Mouse (Mus musculus) midbrain, embryonic 14.5 days (tissue): ENCODE data around the gene Myo15b. TPM values are rescaled to one million over a fixed set of nuclear protein-coding genes. Genes with fewer than 3 reads are reported as not detected.

ENCODE experiments used
- ATAC-seq: fragments of 200-750 bp; cut with Nextera tagmentation; 2 replicates; pipeline ENCODE4 v1.8.0; 2017; ENCODE audit warnings: moderate number of reproducible peaks, moderate library complexity; ENCODE audit not compliant: low FRiP score, low TSS enrichment
- DNase-seq: peaks from one replicate; pipeline ENCODE4 v3.0.0-alpha.2; 2015
- H3K27ac ChIP-seq: fragments of 300-500 bp; sonication (generic); replicated peaks from 2 replicates; pipeline ENCODE4 v1.5.1; 2014; ENCODE audit warnings: mild to moderate bottlenecking, low read depth, low read length, moderate library complexity
- H3K27me3 ChIP-seq: fragments of 300-500 bp; sonication (generic); 2 replicates; pipeline ENCODE4 v1.6.1; 2014; ENCODE audit warnings: low read length, control low read depth, mixed read lengths; ENCODE audit not compliant: control insufficient read depth, insufficient read depth
- H3K36me3 ChIP-seq: fragments of 300-500 bp; sonication (generic); 2 replicates; pipeline ENCODE4 v1.6.1; 2014; ENCODE audit warnings: low read length, control low read depth; ENCODE audit not compliant: control insufficient read depth, insufficient read depth
- H3K4me1 ChIP-seq: fragments of 300-500 bp; sonication (generic); 2 replicates; pipeline ENCODE4 v1.6.1; 2014; ENCODE audit warnings: mild to moderate bottlenecking, antibody characterized with exemption, low read length, control low read depth; ENCODE audit not compliant: control insufficient read depth, insufficient read depth
- H3K4me2 ChIP-seq: fragments of 300-500 bp; sonication (generic); 2 replicates; pipeline ENCODE4 v1.6.1; 2014; ENCODE audit warnings: mild to moderate bottlenecking, low read length, moderate library complexity
- H3K4me3 ChIP-seq: fragments of 300-500 bp; sonication (generic); replicated peaks from 2 replicates; pipeline ENCODE4 v1.5.1; 2014; ENCODE audit warnings: low read depth, low read length
- H3K9ac ChIP-seq: fragments of 300-500 bp; sonication (generic); replicated peaks from 2 replicates; pipeline ENCODE4 v1.6.1; 2014; ENCODE audit warnings: mild to moderate bottlenecking, low read length, moderate library complexity
- H3K9me3 ChIP-seq: fragments of 300-500 bp; sonication (generic); 2 replicates; pipeline ENCODE4 v1.6.1; 2016; ENCODE audit warnings: low read length, control low read depth, mixed read lengths; ENCODE audit not compliant: control insufficient read depth
- WGBS: fragments of 180-500 bp; shearing (Covaris S2); extraction: QIAGEN DNeasy Blood & Tissue Kit; methylation state at CpG from one replicate; pipeline ENCODE4 v1.1.7; 2014; 5-methylcytosine and 5-hydroxymethylcytosine counted together
- polyA plus RNA-seq: library from polyadenylated mRNA; unstranded; fragments of >200 nt; fragmentation: Nextera tagmentation; extraction: Ambion mirVana; gene quantifications from 2 replicates; pipeline ENCODE4 v1.2.1, GENCODE M21; 2014

The Myo15b gene
- polyA plus RNA-seq, 1 experiment from 2014 or later: not detected

- Histone ChIP-seq H3K9me3 (no peaks in the 10 kb centered on the region), H3K4me2 (no peak overlapping the region), H3K27ac (no peak overlapping the region), H3K4me3 (no peak overlapping the region), H3K9ac (no peak overlapping the region; the same call in 1 of the 2 replicates), H3K36me3 (peaks cover 6% of the 10 kb centered on the region; the same call in 1 of the 2 replicates), H3K27me3 (no peaks in the 10 kb centered on the region), H3K4me1 (no peaks in the 10 kb centered on the region)
- WGBS: 78% methylated on average over 5 of the region's 5 CpGs
- ATAC-seq: no peak
- no peak for DNase-seq
Measured at GRCm38 (mm10) chr11:115888020-115888419, 29.8 kb downstream of the Myo15b start.

- no peak for DNase-seq
- no peak for ATAC-seq
- Histone ChIP-seq H3K36me3 (peaks cover 16% of the 10 kb centered on the region), H3K27me3 (no peaks in the 10 kb centered on the region), H3K9me3 (no peaks in the 10 kb centered on the region), H3K4me1 (no peaks in the 10 kb centered on the region), H3K4me3 (no peak overlapping the region), H3K4me2 (no peak overlapping the region), H3K27ac (no peak overlapping the region), H3K9ac (no peak overlapping the region)
- 90% methylated on average over 6 of the region's 6 CpGs for WGBS
Measured at GRCm38 (mm10) chr11:115889159-115889558, 31.0 kb downstream of the Myo15b start.

- DNase-seq: no peak
- H3K4me1 ChIP-seq: no peaks in the 10 kb centered on the region
- ATAC-seq: no peak
- no peaks in the 10 kb centered on the region for H3K27me3 ChIP-seq
- no peak overlapping the region for H3K4me3 ChIP-seq
- no peaks in the 10 kb centered on the region for H3K9me3 ChIP-seq
- peaks cover 44% of the 10 kb centered on the region for H3K36me3 ChIP-seq
- H3K9ac ChIP-seq: no peak overlapping the region
- no peak overlapping the region for H3K27ac ChIP-seq
- no peak overlapping the region for H3K4me2 ChIP-seq
- 58% methylated on average over 6 of the region's 6 CpGs for WGBS
Measured at GRCm38 (mm10) chr11:115892213-115892612, 34.0 kb downstream of the Myo15b start.

- no peaks in the 10 kb centered on the region for H3K9me3 ChIP-seq
- no peak overlapping the region for H3K9ac ChIP-seq
- H3K4me1 ChIP-seq: no peaks in the 10 kb centered on the region
- no peaks in the 10 kb centered on the region for H3K27me3 ChIP-seq
- H3K36me3 ChIP-seq: peaks cover 44% of the 10 kb centered on the region
- H3K27ac ChIP-seq: no peak overlapping the region
- ATAC-seq (no peak), DNase-seq (no peak)
- 89% methylated on average over 9 of the region's 9 CpGs for WGBS
- no peak overlapping the region for H3K4me3 ChIP-seq
- H3K4me2 ChIP-seq: no peak overlapping the region
Measured at GRCm38 (mm10) chr11:115893071-115893470, 34.9 kb downstream of the Myo15b start.

GRCm38 (mm10) chr11:115894755-115895520, 36.7 kb downstream of the Myo15b start:
- DNase-seq (no peak), ATAC-seq (no peak)
- H3K4me1 ChIP-seq: no peaks in the 10 kb centered on the region
- H3K4me2 ChIP-seq: no peak overlapping the region
- no peak overlapping the region for H3K27ac ChIP-seq
- H3K27me3 ChIP-seq: no peaks in the 10 kb centered on the region
- H3K9ac ChIP-seq: no peak overlapping the region
- 69% methylated on average over 14 of the region's 14 CpGs for WGBS
- H3K9me3 ChIP-seq: no peaks in the 10 kb centered on the region
- H3K36me3 ChIP-seq: peaks cover 44% of the 10 kb centered on the region
- no peak overlapping the region for H3K4me3 ChIP-seq

GRCm38 (mm10) chr11:115898446-115898845, 40.2 kb downstream of the Myo15b start:
- Histone ChIP-seq H3K9ac (no peak overlapping the region), H3K4me2 (no peak overlapping the region), H3K27me3 (no peaks in the 10 kb centered on the region), H3K4me1 (no peaks in the 10 kb centered on the region), H3K9me3 (no peaks in the 10 kb centered on the region), H3K4me3 (no peak overlapping the region), H3K27ac (no peak overlapping the region), H3K36me3 (peaks cover 34% of the 10 kb centered on the region)
- DNase-seq: no peak
- 94% methylated on average over 7 of the region's 7 CpGs for WGBS
- no peak for ATAC-seq

GRCm38 (mm10) chr11:115898886-115899285, 40.7 kb downstream of the Myo15b start:
- no peaks in the 10 kb centered on the region for H3K9me3 ChIP-seq
- no peak overlapping the region for H3K9ac ChIP-seq
- no peaks in the 10 kb centered on the region for H3K4me1 ChIP-seq
- no peak overlapping the region for H3K27ac ChIP-seq
- peak; percentile 29 for DNase-seq
- no peak for ATAC-seq
- WGBS: 20% methylated on average over 4 of the region's 4 CpGs
- peaks cover 31% of the 10 kb centered on the region for H3K36me3 ChIP-seq
- H3K4me3 ChIP-seq: no peak overlapping the region
- H3K4me2 ChIP-seq: no peak overlapping the region
- no peaks in the 10 kb centered on the region for H3K27me3 ChIP-seq

- Histone ChIP-seq H3K9ac (no peak within 1 kb of the TSS; the same call in 1 of the 2 replicates), H3K4me3 (no peak within 1 kb of the TSS), H3K27me3 (no peaks in the 10 kb centered on the region), H3K9me3 (no peaks in the 10 kb centered on the region), H3K4me2 (no peak within 1 kb of the TSS), H3K27ac (no peak within 1 kb of the TSS), H3K36me3 (peaks cover 26% of the 10 kb centered on the region), H3K4me1 (no peaks in the 10 kb centered on the region)
- DNase-seq: peak; percentile 14
- 29% methylated on average over 16 of the region's 16 CpGs for WGBS
- ATAC-seq: no peak
Measured at GRCm38 (mm10) chr11:115899486-115900266, 41.5 kb downstream of the Myo15b start, which contains the start of gene Smim5. TSS of gene Smim5 (plus strand) at chr11:115899966.
